Mouse (Mus musculus): Measurements from ENCODE around the gene Gsx2. TPM values are rescaled to one million over a fixed set of nuclear protein-coding genes. Genes with fewer than 3 reads are reported as not detected.

The Gsx2 gene
- polyA plus RNA-seq (2012; rRNA removed) = not detected in 2 replicates

DNA sequence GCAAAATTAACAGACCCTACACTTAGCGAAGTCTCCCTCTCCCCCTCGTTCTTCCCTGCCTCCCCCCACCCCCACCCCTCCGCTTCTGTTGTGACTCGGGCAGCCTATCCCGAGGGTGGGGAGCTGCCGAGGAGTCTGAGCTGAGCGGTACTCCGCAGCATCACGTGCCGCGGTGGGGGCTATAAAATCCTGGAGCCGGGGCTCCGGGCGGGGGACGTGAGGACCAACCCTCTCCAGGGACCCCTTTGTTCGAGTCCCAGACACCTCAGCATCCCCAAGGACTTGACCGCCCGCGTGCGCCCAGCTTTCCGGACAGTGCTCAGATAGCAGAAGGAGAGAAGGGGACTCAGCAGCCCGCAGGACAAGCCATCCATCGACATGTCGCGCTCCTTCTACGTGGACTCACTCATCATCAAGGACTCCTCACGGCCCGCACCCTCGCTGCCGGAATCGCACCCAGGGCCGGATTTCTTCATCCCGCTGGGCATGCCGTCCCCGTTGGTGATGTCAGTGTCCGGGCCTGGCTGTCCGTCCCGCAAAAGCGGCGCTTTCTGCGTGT, at the start of gene Gsx2:
Gene Gsx2 (plus strand): TSS at position 219 of the 559 bp plus-strand sequence.
- DNase-seq (ENCODE audit: low read depth) = no peak

- no peak for DNase-seq (ENCODE audit: low read depth)
Observed at GRCm38 (mm10) chr5:75035475-75035874, 39.9 kb upstream of the Gsx2 start.

GRCm38 (mm10) chr5:75039307-75039706, 36.1 kb upstream of the Gsx2 start:
- DNase-seq (ENCODE audit: low read depth) = no peak

- no peak for DNase-seq (ENCODE audit: low read depth)
Observed at GRCm38 (mm10) chr5:75043011-75043445, 32.4 kb upstream of the Gsx2 start.

DNA sequence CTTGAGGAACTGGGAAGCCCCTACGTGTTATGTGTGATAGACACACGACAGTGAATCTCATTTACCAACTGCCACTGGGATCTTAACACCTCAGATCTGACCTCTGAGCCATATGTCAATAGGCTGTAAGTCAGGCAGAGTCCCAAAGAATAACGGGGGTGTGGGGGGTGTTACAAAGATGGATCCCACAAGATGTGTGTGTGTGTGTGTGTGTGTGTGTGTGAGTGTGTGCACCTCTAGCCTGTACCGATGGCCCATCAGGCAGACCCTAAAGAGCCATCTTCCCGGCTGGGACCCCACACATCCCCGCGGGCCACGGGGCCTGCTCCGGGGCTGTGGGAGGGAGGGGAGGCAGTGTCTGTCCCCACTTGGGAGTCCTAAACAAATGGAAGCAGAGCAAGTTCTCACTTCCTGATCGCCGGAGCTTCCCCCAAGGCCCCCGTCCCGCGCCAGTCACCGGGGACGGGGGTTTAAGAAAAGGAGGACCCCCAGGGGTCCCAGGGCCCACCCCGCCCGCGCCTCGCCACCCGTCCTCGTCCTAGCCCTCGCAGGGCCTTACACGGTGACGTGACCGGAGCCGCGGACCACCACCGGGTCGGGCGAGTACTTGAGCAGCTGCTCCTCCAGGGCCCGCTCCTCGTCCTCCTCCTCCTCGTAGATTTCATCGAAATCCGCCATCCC, 31.6 kb upstream of the Gsx2 start:
- DNase-seq (ENCODE audit: low read depth) = no peak

- DNase-seq (ENCODE audit: low read depth) = no peak
Observed at GRCm38 (mm10) chr5:75044310-75044904, 31.0 kb upstream of the Gsx2 start, which contains the start of gene Chic2. TSS of gene Chic2 (minus strand) at chr5:75044774.

DNA sequence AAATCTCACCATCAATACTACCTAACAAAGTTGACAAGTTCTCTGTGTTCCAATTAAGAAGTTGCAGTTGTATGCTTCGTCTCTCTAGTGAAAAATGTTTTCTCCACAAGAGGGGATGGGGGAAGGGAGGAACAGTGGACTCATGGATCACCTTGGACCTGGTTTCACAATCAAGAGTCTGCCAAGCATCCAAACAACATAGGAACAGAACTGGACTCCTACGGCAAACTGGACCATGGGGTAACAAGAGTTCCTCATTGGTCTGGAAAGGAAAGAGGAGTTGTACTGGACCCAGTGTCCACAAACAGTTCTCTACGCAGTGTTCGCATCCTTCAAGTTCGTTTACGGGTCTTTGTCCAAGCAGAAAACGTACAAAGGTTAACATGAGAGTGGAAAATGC, 30.0 kb upstream of the Gsx2 start:
- no peak for DNase-seq (ENCODE audit: low read depth)

GRCm38 (mm10) chr5:75046681-75047321, 28.6 kb upstream of the Gsx2 start:
- no peak for DNase-seq (ENCODE audit: low read depth)

DNA sequence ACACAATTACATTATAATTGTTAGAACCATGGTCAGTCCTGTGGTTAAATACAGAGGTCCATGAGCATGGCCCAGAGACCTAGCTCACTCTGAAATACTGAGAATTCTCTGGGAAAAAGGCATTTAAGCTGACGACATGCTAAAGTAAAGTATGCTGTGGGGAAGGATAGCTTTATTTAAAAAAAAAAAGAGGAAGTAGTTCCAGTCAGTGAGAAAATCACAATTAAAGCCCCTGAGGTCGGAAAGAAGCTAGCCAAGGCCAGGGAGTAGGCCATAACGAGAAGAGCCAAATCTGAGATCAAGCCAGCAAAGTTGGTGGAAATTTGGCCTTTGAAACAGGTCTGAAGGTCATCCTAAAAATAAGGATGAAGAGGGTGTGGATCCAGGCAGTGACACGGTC, 24.3 kb upstream of the Gsx2 start:
- DNase-seq (ENCODE audit: low read depth) = no peak

- DNase-seq (ENCODE audit: low read depth) = no peak
Observed at GRCm38 (mm10) chr5:75063177-75063576, 12.2 kb upstream of the Gsx2 start.

- DNase-seq (ENCODE audit: low read depth) = no peak
Observed at GRCm38 (mm10) chr5:75066715-75067114, 8.7 kb upstream of the Gsx2 start.

GRCm38 (mm10) chr5:75067125-75067756, 8.2 kb upstream of the Gsx2 start:
- no peak for DNase-seq (ENCODE audit: low read depth)

GRCm38 (mm10) chr5:75070132-75070531, 5.3 kb upstream of the Gsx2 start:
- no peak for DNase-seq (ENCODE audit: low read depth)

DNA sequence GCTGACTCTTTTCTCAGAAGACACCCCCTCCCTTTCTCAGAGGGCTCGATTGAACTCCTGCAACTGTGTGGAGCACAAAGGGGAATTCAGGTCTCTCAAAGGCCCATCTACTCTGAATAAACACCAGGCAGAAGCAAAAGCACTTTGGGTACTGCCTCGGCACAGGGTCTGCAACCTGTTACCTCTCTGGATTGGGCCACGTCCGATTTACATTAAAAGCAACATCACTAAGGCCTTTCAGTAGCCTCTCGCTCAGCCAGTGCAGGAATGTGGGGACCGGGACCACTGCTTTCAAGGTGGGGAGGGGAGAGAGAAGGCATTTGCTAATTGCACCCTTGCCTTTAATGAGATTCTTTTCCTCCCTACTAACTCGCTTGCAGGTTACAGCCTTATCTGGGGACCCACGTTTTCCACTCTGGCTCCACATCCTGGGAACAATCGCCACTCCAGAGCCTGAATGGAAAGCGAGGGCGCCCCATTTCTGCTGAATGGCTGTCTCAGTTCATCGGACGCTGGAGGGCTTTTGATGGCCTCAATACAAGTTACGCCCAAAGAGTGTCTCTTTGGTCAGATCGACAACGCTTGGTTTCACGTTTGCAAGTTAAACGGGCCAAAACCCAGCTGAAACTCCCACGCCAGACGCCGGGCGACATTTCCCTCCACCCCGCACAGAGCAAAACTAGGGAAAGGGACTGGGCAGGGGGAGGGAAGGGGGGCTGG, 4.6 kb upstream of the Gsx2 start:
- no peak for DNase-seq (ENCODE audit: low read depth)

GRCm38 (mm10) chr5:75071951-75072350, 3.5 kb upstream of the Gsx2 start:
- no peak for DNase-seq (ENCODE audit: low read depth)

DNA sequence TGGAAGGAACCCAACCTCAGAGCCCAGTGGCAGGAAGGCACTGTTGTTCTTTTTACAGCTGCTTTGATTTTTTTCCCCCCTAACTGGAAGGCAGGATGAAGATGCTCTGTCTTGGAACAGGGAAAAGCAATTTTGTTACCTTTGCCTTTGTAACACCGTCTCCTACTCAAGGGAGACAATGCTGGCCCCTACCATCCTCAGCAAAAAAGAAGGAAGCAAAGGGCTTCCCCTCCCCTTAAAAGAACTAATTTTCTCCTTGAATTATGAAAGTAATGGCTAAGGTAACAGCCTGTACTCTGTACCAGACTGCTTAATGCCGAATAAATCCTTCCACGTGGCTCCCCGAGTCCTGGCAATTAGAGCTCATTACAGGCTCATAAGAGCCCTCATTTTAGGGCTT, 2.9 kb upstream of the Gsx2 start:
- DNase-seq (ENCODE audit: low read depth) = no peak

DNA sequence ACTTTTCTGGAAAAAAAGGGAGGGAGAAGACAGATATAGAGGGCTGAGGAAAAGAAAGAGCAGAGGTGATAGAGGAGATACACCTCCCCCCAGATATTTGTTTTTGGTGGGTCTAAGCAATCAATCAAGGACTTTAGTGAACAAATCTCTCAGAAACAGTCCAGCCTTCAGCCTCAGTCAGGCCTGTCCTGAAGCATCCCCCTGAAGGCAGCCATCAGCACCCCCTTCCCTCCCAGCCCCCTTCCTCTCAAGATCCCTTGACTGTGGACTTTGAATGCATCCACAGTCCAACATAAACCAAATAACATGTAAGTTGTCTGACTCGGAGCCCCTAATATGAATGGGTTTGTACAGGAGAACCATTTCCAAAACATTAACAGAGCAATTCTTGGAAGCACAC, 2.2 kb upstream of the Gsx2 start:
- no peak for DNase-seq (ENCODE audit: low read depth)

- no peak for DNase-seq (ENCODE audit: low read depth)
Observed at GRCm38 (mm10) chr5:75073684-75074083, 1.7 kb upstream of the Gsx2 start.

GRCm38 (mm10) chr5:75074132-75074531, 1.3 kb upstream of the Gsx2 start:
- DNase-seq (ENCODE audit: low read depth) = no peak

- DNase-seq (ENCODE audit: low read depth) = no peak
Observed at GRCm38 (mm10) chr5:75074537-75075382, 641 bp upstream of the Gsx2 start.

All from gonadal fat pad, adult 2 months (tissue).